Mouse (Mus musculus): ENCODE results near the gene Kcnip1. TPM values are rescaled to one million over a fixed set of nuclear protein-coding genes. Genes with fewer than 3 reads are reported as not detected.

Kcnip1 gene
- polyA plus RNA-seq, 1 experiment from 2014 or later = 130 TPM

DNA sequence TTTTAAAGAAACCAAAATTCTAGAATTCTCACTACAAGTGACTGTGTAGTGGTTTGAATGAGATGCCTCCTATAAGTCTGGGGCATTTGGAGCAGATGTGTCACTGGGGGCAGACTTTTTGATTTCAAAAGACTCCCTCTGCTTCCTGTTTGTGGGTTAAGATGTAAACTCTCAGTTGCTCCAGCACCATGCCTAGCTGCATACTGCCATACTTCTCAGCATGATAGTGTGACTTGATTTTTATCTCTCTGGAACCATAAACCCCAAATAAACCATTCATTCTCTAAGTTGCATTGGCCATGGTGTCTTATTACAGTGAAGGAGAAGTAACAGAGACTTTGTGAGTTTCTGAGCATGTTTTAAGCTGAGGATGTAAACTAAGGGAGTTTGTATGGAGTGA, 118.0 kb downstream of the Kcnip1 start:
- no peak for ATAC-seq (ENCODE audit: low FRiP score, low read depth)
- no peak overlapping the region for H3K9ac ChIP-seq
- no peaks in the 10 kb centered on the region for H3K9me3 ChIP-seq
- H3K4me1 ChIP-seq (replicated peaks) = peaks cover 15% of the 10 kb centered on the region
- no peak overlapping the region for H3K4me2 ChIP-seq
- no peak overlapping the region for H3K27ac ChIP-seq (replicated peaks)
- H3K4me3 ChIP-seq = no peak overlapping the region
- H3K36me3 ChIP-seq = no peaks in the 10 kb centered on the region
- H3K27me3 ChIP-seq = no peaks in the 10 kb centered on the region

DNA sequence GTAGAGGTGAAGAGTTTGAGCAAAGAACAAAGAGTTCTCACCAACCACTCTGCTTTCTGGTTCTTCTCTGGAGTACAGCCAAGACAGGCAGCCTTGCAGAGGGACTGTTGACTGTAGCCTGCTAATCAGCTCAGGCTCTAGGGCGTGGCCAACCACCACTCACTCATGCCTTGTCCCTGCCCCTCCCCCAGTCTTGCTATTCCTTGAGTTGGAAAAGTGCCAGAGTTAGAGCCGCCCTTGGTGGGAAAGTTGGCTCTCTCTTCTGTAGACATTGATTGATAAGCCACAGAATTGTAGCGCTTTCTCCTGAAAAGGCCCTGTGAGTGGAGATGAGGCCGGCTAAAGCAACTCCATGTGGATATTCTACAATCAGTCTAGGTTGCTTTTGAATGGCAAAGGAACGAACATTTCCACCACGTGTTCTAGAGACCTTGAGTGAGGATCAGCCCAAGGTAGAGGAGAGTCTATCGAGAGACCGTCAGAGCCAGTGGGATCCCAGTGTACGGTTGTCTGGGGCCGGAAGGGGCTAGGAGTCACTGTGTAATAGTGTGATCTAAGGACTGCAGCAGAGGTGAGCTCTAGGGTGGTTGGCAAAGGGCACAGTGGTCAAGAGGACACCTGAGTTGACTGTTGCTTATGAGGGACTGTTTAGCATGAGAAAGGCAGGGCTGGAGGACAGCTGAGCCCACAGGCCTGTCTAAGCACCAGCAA, 119.7 kb downstream of the Kcnip1 start:
- 50% methylated on average over 10 of the region's 10 CpGs for WGBS
- Histone ChIP-seq H3K4me2 (no peak overlapping the region), H3K4me3 (no peak overlapping the region), H3K4me1 (replicated peaks) (peaks cover 15% of the 10 kb centered on the region), H3K9ac (no peak overlapping the region), H3K27ac (replicated peaks) (no peak overlapping the region), H3K27me3 (no peaks in the 10 kb centered on the region), H3K9me3 (no peaks in the 10 kb centered on the region), H3K36me3 (no peaks in the 10 kb centered on the region)
- peak; percentile 56 for ATAC-seq (ENCODE audit: low FRiP score, low read depth)

GRCm38 (mm10) chr11:33872716-33873048, 120.3 kb downstream of the Kcnip1 start:
- Histone ChIP-seq H3K27me3 (no peaks in the 10 kb centered on the region), H3K36me3 (no peaks in the 10 kb centered on the region), H3K9me3 (no peaks in the 10 kb centered on the region), H3K4me2 (no peak overlapping the region), H3K4me3 (no peak overlapping the region), H3K4me1 (replicated peaks) (peaks cover 15% of the 10 kb centered on the region), H3K9ac (no peak overlapping the region), H3K27ac (replicated peaks) (no peak overlapping the region)
- 46% methylated on average over 2 of the region's 2 CpGs for WGBS
- no peak for ATAC-seq (ENCODE audit: low FRiP score, low read depth)

- Histone ChIP-seq H3K4me3 (no peak overlapping the region), H3K36me3 (no peaks in the 10 kb centered on the region), H3K4me2 (no peak overlapping the region), H3K9me3 (no peaks in the 10 kb centered on the region), H3K27ac (replicated peaks) (no peak overlapping the region), H3K27me3 (no peaks in the 10 kb centered on the region), H3K4me1 (replicated peaks) (peaks cover 15% of the 10 kb centered on the region), H3K9ac (no peak overlapping the region)
- no peak for ATAC-seq (ENCODE audit: low FRiP score, low read depth)
- 47% methylated on average over 9 of the region's 9 CpGs for WGBS
Observed at GRCm38 (mm10) chr11:33871998-33872715, 120.8 kb downstream of the Kcnip1 start.

DNA sequence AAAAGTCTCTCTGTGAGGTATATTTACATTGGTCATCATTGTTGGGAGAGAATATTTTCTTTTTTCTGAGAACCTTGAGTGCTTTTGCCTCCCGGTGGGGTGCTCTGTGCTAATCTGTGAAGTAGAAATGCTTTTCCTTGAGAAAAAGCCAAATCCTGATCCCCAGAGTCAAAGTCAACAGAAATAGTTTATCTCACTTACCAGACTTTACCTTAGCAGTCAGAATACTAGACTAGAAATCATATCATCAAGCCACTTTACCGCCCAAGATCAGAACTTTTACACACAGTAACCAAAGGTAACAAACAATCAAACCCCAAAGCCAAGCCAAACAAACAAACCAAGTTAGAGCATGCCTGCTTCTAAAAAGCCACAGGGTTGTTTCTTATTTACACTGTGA, 122.7 kb downstream of the Kcnip1 start:
- no peak overlapping the region for H3K4me3 ChIP-seq
- no peak overlapping the region for H3K4me2 ChIP-seq
- no peaks in the 10 kb centered on the region for H3K9me3 ChIP-seq
- ATAC-seq (ENCODE audit: low FRiP score, low read depth) = no peak
- H3K4me1 ChIP-seq (replicated peaks) = peaks cover 23% of the 10 kb centered on the region
- H3K27me3 ChIP-seq = no peaks in the 10 kb centered on the region
- no peak overlapping the region for H3K27ac ChIP-seq (replicated peaks)
- WGBS = 88% methylated on average over 2 of the region's 2 CpGs
- H3K36me3 ChIP-seq = no peaks in the 10 kb centered on the region
- no peak overlapping the region for H3K9ac ChIP-seq

DNA sequence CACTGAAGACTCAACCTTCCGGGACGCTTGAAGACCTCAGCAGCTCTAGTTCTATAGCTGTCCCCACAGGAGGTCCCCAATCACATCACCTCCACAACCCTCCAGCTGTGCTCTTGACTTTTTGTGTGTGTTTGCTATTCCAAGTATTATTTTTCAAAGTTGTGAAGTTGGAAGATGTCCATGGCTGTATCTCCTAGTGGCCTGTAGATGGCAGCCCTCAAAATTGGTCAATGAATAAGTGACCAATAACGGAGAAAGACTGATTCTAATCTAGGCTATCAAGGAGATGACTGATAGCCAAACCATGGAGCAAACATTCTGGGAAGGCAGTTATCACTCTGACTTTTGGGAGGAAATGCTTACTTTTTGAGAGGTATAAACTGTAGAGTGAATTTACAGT, 123.4 kb downstream of the Kcnip1 start:
- 39% methylated on average over 3 of the region's 3 CpGs for WGBS
- Histone ChIP-seq H3K4me2 (no peak overlapping the region), H3K9me3 (no peaks in the 10 kb centered on the region), H3K27me3 (no peaks in the 10 kb centered on the region), H3K27ac (replicated peaks) (no peak overlapping the region), H3K4me3 (no peak overlapping the region), H3K36me3 (no peaks in the 10 kb centered on the region), H3K9ac (no peak overlapping the region), H3K4me1 (replicated peaks) (peaks cover 23% of the 10 kb centered on the region)
- ATAC-seq (ENCODE audit: low FRiP score, low read depth) = no peak

DNA sequence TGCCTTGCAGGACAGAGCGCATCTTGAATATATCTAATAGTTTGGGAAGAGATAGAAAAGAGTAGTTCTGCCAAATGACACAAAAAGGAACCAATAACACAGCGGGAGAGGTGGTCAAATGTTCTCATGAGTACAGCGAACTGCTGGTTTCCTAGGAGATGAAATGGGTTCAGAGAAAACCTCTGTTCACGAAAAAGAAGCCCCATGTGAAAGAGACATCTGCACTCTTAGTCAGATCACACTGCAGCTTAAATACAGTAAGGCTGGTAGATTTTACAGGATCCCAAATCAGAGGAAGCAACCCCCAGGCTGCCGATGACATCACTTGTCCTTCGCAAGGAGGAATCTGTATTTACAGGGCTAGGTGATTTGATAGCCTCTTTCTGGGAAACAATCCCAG, 126.2 kb downstream of the Kcnip1 start:
- no peaks in the 10 kb centered on the region for H3K9me3 ChIP-seq
- H3K36me3 ChIP-seq = no peaks in the 10 kb centered on the region
- H3K4me3 ChIP-seq = no peak overlapping the region
- H3K4me2 ChIP-seq = no peak overlapping the region
- no peak overlapping the region for H3K27ac ChIP-seq (replicated peaks)
- ATAC-seq (ENCODE audit: low FRiP score, low read depth) = no peak
- 0 out of 2 replicates have a peak, but pooled peaks cover 7% of the 10 kb centered on the region for H3K4me1 ChIP-seq (replicated peaks)
- no peak overlapping the region for H3K9ac ChIP-seq
- no peaks in the 10 kb centered on the region for H3K27me3 ChIP-seq
- 47% methylated on average over 6 of the region's 6 CpGs for WGBS

GRCm38 (mm10) chr11:33864245-33864644, 128.7 kb downstream of the Kcnip1 start:
- Histone ChIP-seq H3K4me2 (no peak overlapping the region), H3K4me3 (no peak overlapping the region), H3K27me3 (no peaks in the 10 kb centered on the region), H3K27ac (replicated peaks) (no peak overlapping the region), H3K4me1 (replicated peaks) (0 out of 2 replicates have a peak, but pooled peaks cover 7% of the 10 kb centered on the region), H3K9ac (no peak overlapping the region), H3K9me3 (no peaks in the 10 kb centered on the region), H3K36me3 (no peaks in the 10 kb centered on the region)
- no peak for ATAC-seq (ENCODE audit: low FRiP score, low read depth)
- 95% methylated on average over 4 of the region's 4 CpGs for WGBS

DNA sequence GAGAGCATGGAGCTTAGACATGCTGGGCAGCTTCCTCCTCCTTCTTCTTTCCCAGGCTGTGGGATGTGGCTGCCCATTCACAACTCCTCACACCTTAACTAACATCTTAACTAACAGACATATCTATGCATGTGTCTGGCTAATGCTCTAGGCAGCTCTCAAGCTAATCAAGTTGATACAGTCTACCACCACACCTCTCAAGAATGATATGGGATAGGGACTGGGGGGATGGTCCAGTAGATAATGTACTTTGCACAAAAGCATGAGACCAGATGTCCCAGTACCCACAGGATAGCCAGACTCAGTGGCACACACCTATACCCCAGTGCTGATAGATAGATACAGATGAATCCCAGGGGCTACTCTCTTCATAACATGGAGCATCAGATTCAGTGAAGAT, 131.1 kb downstream of the Kcnip1 start:
- no peaks in the 10 kb centered on the region for H3K27me3 ChIP-seq
- no peak overlapping the region for H3K4me2 ChIP-seq
- no peak overlapping the region for H3K27ac ChIP-seq (replicated peaks)
- no peak overlapping the region for H3K9ac ChIP-seq
- no peaks in the 10 kb centered on the region for H3K9me3 ChIP-seq
- H3K4me3 ChIP-seq = no peak overlapping the region
- ATAC-seq (ENCODE audit: low FRiP score, low read depth) = no peak
- H3K4me1 ChIP-seq (replicated peaks) = 0 out of 2 replicates have a peak, but pooled peaks cover 5% of the 10 kb centered on the region
- no peaks in the 10 kb centered on the region for H3K36me3 ChIP-seq

- WGBS = 55% methylated on average over 4 of the region's 4 CpGs
- Histone ChIP-seq H3K27ac (replicated peaks) (no peak overlapping the region), H3K4me2 (no peak overlapping the region), H3K27me3 (no peaks in the 10 kb centered on the region), H3K36me3 (no peaks in the 10 kb centered on the region), H3K9ac (no peak overlapping the region), H3K9me3 (no peaks in the 10 kb centered on the region), H3K4me3 (no peak overlapping the region), H3K4me1 (replicated peaks) (no peaks in the 10 kb centered on the region)
- ATAC-seq (ENCODE audit: low FRiP score, low read depth) = no peak
Observed at GRCm38 (mm10) chr11:33860905-33861582, 131.9 kb downstream of the Kcnip1 start.

- peak; percentile 31; the same call in 1 of the 2 replicates for ATAC-seq (ENCODE audit: low FRiP score, low read depth)
- no peak overlapping the region for H3K4me3 ChIP-seq
- H3K27ac ChIP-seq (replicated peaks) = no peak overlapping the region
- H3K27me3 ChIP-seq = no peaks in the 10 kb centered on the region
- 42% methylated on average over 11 of the region's 11 CpGs for WGBS
- H3K9ac ChIP-seq = no peak overlapping the region
- no peak overlapping the region for H3K4me2 ChIP-seq
- no peaks in the 10 kb centered on the region for H3K9me3 ChIP-seq
- H3K36me3 ChIP-seq = no peaks in the 10 kb centered on the region
- peaks cover 22% of the 10 kb centered on the region for H3K4me1 ChIP-seq (replicated peaks)
Observed at GRCm38 (mm10) chr11:33849614-33850013, 143.3 kb downstream of the Kcnip1 start.

GRCm38 (mm10) chr11:33848685-33849084, 144.3 kb downstream of the Kcnip1 start:
- no peak overlapping the region for H3K4me3 ChIP-seq
- H3K4me2 ChIP-seq = no peak overlapping the region
- H3K9me3 ChIP-seq = no peaks in the 10 kb centered on the region
- no peak for ATAC-seq (ENCODE audit: low FRiP score, low read depth)
- H3K36me3 ChIP-seq = no peaks in the 10 kb centered on the region
- no peak overlapping the region for H3K9ac ChIP-seq
- H3K27ac ChIP-seq (replicated peaks) = no peak overlapping the region
- no peaks in the 10 kb centered on the region for H3K27me3 ChIP-seq
- peaks cover 23% of the 10 kb centered on the region for H3K4me1 ChIP-seq (replicated peaks)
- 97% methylated on average over 3 of the region's 3 CpGs for WGBS
